Mouse (Mus musculus): Measurements from ENCODE around the gene Ghrh.

The Ghrh gene

DNA sequence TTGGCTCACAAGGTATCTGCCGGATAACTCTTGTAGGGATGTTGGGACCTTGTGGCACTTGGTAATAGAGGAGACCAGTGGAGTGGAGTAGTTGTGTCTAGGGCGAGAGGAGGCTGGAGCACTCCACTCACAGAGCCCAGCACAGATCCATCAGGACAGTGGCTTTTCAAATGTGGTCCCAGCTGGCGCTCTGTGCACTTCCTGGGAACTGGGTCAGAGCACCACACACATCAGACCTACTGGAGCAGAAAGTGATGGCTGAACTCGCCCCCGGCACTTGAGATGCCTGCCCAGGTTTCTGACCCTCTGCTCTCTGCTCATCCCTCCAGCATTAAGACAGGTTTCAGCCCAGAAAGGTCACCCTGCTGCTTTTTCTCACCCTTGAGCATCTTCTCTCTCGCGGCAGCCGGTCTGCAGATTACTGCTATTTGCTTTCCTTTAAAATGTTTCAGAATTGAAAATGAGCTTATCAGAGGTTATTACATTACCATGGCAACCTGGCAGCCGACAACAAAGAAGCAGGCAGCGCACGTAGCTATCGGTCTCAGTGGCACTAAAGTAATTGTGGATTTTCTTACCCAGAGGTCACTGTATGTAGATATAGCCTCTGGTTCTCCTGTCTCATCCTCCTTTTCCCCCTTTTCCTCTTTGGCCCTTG, 1.9 kb upstream of the Ghrh start:
- in situ Hi-C loops (cut with MboI, MseI): no loop called here

DNA sequence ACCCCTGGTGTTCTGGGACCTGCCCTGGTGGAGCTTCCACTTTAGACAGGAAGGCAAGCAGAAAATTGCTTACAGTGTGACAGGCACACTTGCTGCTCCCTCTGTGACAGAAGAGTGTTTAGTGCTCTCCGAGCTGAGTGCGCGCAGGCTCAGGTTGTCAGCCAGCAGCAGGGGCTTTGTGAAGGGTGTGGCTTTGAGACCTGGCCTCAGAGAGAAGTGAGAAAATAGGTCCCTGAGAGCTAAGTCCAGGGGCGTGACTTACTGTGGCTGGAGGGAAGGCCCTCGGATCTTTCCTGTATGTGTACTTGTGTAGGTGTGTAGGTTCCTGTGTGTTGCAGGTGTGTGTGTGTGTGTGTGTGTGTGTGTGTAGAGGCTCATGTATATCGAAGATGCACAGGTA, 4.0 kb downstream of the Ghrh start:
- in situ Hi-C loops (cut with MboI, MseI): loop anchor here (5.0 kb wide), 2 partner anchors 119 to 229 kb away; partner anchors contain the start of gene Blcap

DNA sequence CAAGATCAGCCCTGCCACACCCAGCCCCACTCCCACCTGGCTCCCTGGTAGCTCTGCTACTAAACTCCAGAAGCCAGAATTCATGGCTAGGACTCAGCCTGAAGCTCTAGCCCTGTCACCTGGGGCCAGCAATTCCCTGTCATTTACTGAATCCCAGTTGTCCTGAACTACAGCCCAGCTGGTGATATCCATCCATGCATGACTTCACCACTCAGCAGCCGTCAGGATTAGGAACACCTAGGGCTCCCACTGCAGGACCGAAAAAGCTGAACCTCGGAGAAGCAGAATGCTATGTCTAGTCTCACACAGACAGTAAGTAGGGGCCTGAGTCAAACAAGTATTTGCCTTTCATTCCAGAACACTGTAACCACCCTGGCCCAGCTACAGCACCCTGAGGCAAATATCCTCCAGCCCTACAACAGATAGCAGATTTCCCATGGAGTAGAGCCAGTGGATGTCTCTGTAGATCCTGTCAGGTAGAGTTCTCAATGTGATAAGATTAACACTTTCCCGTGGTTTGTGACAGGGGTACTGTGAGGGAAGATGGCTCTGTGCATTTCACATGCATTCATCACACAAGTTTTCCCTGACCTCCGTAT, 4.9 kb downstream of the Ghrh start:
- in situ Hi-C loops (cut with MboI, MseI): loop anchor here (5.0 kb wide), 2 partner anchors 120 to 230 kb away; partner anchors contain the start of gene Blcap

DNA sequence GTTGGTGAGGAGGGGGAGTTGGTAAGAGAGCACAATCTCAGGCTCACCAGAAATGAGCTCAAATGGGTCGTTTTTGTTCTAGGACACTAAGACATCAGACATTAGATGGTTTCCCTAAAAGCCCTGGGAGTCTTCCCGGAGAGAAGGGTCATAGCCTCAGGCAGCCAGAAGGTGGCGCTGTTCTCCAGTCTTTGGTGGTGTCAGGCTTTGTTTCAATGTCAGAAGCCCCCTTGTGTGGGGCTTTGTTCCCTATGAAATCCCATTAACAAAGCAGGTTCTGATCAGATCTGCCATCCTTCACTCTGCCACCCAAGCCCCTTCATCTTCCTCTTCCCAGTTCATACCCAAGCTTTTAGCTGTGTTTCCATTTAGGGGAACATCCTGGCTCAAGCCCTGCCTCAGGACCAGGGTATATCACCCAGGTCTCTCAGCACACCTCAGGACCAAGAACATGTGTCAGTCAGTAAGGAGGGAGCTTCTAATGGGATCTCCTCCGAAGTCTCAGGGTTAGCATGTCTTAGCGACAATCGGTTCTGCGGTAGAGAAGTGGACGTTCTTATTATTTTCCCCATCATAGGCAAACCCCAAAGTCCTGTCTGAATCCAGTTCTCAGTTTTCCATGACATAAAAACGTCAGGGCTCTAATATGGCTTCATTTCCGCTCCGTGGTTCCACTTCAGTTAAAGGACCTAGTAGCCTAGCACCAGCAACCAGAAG, 5.6 kb downstream of the Ghrh start:
- in situ Hi-C loops (cut with MboI, MseI): loop anchor here (5.0 kb wide), 2 partner anchors 121 to 231 kb away; partner anchors contain the start of gene Blcap

DNA sequence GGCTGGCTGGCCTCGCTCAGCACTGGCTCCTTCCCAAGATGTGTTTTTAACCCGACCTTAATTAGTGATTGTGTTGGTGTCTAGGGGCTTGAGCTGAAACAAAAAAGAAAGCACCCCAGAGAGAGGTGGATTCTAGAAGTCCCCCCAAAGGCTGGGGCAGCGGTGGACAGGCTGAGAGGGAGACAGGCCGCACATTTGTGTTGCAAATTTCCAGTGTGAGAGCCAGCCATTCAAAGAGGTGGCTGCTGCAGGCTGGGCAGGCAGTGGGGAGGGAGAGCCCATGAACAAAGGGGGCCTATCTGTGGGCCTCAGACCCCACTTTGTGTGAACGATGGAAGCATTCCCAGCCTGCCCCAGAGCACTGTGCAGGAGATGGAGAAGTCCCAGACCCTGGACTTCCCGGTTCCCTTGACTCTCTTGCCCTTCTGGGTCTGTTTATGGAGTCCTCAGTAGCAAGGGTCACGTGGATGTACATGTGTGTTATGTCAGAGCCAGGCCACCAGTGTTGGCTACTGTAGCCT, 7.0 kb downstream of the Ghrh start:
- in situ Hi-C loops (cut with MboI, MseI): loop anchor here (5.0 kb wide), 2 partner anchors 122 to 232 kb away; partner anchors contain the start of gene Blcap

DNA sequence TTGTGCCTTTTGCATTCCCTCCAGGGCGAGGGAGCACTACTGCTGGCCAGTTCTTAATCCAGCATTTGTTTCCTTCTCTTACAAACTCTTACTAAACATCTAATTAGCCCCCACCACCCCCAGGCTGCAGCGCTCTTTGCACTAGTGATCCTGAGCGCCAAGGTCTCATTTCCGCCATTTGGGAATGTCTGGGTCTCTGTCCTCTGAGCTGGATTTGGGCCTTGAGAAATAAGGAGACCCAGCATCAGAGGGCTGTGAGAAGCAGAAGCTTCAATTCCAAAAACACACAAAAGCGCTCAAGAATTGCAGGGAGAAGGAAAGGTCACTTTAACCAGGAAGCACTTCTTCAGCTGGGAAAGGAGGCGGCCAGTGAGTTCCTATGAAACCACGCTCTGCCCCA, 7.8 kb downstream of the Ghrh start:
- in situ Hi-C loops (cut with MboI, MseI): no loop called here

DNA sequence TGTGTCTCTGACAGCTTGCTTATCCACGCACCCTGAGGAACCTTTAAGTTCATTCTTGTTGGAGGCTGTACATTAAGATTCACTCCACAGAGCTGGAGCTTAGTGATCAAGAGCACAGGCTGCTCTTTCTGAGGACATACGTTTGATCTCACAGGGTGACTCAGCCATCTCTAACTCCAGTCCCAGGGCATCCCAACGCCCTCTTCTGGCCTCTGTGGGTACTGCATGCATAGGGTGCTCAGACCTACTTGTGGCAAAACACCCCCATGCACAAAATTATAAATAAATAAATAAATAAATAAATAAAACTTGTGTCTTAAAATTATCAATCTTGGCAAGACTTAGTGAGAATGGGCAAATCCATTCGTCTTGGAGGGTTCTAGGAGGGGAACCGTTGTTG, 8.6 kb downstream of the Ghrh start:
- in situ Hi-C loops (cut with MboI, MseI): no loop called here

DNA sequence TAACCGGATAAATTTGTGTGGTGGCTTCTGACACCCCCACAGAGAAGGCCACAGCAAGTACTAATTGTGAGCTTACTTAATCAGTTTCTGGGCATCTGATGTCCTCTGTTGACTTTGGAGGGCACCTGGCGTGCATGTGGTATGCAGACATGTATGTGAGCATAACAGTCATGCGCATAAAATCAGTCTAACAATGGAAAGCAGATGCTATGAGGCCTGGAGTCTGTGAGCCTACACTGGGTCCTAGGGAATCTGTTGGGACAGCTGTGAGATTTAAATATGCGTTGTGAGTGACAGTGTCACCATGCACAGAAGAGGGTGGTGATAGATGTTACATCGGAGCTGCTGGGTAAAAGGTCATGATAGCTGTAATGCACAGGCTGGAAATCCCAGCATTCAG, 15.2 kb downstream of the Ghrh start:
- in situ Hi-C loops (cut with MboI, MseI): no loop called here

DNA sequence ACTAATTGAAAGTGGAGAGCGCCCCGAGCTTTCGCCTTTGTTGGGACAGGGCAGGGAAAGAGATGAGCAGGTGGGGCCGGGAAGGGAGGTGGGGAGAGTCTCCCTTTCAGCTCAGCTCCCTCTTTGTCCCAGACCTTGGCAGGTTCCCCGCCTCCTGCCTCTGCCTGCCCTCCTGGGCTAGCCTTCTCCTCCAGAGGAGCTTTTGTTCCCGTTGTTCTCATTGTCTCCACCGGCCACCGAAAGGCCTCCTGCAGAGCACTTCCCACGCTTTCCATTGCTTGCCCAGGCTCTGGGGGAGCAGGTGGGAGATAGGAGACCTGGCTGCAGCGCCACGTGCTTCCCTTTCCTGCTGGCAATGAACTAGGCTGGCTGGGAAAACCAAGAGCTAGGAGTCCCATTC, 18.7 kb downstream of the Ghrh start:
- in situ Hi-C loops (cut with MboI, MseI): no loop called here

DNA sequence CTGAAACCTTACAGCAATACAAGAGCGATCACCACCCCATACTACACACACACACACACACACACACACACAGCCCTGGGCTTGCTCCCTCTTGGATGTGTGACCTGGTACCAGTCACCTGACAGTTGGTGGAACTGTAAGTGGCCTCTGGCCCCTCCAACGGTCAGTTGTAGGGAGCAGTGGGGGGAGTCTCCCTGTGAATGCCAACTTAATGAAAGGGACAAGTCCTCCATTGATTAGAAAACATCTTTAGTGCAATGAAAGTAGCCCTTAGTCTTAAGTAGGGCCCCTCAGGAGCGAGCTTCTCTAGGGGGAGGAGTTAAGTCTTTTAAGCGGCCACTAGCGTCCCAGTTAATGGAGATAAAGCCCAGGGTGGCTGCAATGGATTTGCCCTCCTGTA, 19.2 kb downstream of the Ghrh start:
- in situ Hi-C loops (cut with MboI, MseI): no loop called here

DNA sequence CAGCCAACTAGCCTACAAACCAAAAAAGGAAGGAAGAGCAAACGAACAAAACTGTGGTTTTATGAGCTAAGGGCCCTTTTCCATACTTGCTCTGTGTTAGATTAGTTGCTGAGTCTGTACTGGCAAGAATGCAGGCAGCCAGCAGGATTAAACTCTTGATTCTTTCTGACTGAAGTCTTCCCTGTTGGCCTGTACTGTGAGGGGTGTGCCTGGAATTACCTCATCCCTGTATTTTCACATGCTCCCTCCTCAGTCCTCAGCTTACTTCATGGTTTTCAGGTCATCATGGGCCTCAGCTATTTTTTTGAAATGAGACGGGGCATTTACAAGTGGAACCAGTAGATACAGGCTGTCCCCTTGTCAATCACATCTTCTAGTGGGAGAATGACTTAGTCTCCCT, 22.1 kb downstream of the Ghrh start:
- in situ Hi-C loops (cut with MboI, MseI): no loop called here

DNA sequence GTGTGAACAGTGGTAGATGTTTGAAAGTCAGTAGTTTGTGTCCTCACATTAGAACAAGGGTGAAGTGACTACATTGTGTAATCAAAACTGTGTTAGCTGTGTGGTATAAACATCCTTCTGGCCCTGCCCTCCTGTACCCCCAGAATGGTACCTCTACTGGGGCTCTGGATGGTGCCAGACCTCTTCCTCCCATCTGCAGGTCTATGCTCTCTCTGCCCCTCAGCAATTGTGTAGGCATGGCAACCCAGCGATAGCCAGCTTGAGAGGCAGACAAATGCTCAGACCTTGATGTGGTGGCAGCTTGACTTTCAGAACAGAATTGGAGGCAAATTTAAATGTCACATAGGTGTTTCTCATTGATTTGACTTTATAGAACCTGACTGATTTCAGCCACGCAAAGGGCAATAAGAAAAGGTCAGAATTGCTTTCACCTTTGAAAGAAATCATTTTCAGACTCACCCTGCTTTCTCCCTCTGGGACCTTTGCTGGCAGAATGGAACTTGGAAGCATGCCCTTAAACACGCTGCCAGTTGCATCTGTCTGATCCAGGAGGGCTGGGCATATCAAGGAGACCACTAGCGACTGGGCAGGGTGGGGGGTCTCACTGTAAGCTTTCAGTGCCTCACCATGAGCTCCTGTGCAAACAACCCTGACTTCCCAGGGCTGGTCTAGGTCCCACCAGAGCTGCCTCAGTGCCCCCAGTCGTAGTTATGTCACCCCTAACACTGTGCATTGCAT, 25.1 kb downstream of the Ghrh start:
- in situ Hi-C loops (cut with MboI, MseI): no loop called here

DNA sequence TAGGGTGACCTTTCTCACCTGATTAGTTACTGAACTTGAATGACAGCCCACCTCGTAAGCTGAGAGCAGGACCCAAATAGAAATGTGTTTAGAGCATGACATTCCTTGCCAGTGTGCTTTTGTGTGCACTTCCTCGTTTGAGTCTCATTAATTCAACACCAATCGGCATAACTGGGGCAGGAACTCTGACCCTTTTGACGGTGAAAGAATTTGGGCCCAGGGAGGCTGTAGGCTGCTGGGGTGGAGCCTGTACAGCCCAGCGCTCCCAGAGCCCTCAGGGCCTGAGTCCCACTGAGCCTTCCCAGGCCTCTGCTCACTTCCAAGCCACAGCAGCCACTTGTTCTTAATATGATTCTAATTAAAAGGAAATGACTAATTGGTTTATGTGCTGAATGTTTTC, 26.4 kb downstream of the Ghrh start:
- in situ Hi-C loops (cut with MboI, MseI): no loop called here

DNA sequence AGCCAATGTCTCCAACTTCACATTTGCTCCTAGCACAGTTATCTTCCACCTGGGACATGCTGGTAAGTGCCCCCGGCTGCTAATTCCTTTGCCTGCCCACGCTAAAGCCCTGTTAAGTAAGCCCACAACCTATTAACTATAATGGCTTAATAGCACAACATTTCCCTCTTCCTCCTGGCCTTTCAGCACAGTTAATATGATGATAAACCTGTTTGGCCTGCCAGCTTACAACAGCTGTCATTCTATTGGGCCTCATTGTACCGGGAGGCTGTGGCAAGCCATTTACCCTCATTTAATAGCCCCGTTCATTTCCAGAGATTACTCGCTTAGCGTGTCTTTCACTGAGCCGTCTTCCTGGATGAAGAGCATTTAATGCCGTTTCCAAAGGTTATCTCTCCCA, 27.2 kb downstream of the Ghrh start:
- in situ Hi-C loops (cut with MboI, MseI): no loop called here

DNA sequence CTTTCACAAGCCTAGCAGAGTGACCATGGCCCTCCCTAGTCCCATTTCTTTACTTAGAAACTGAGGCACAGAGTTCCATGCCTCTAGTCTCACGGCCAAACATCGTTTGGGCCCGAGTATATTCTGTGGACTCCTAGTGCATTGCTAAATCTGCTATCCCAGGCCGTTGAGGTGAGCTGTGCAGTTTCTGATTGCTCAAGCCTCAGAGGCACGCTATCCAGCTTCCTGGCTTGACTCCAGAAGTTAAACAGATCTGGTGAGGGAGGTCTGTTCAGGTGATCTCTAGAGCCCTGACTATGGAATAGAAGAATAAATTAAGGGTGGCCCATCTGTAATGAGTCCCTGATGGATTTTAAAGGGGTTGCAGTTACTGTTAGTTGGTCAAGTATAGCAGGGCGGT, 30.1 kb downstream of the Ghrh start:
- in situ Hi-C loops (cut with MboI, MseI): no loop called here

DNA sequence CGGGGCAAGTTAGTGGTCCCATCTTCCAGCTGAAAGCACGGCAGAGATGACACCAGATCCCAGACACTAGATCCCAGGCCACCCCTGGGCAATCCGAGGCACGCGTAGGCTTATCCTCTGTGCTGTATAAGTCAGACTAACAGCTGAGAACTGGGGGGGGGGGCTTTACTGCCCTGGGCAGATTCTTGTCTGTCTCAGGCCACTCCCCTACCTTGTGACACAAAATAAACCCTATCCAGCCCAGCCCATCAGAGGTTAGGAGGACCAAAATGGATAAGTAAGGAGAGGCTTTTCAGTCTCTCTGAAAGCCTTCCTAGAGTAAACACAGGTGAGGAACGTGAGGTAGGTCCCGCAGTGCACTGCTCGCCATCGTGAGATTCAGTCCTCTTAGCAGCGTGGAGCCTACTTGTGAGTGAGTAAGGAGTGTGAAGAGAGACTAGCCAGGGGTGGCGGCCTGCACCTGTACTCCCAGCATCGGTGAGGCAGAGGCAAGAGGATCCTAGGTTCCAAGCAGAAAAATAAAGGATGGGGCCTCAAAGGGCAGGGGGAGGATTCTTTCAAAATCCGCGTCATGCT, 30.9 kb downstream of the Ghrh start:
- in situ Hi-C loops (cut with MboI, MseI): no loop called here

DNA sequence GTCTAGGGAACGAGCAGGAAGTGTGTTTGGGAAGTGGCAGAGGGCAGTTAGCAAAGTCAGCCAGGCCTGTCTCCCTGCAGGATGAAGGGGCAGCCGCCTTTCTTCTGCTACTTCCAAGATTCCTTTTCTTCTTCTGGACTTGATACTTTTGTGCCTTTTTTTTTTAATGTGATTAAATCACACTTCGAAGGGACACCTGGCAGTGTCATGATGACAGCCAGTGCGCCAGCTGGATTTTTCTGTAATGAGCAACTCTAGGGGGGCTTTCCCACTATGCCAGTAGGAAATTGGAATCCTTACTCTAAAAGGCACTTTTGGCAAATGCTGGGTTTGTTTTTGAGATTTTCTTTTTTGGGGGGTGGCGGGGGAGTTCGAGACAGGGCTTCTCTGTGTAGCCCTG, 31.8 kb downstream of the Ghrh start:
- in situ Hi-C loops (cut with MboI, MseI): no loop called here

DNA sequence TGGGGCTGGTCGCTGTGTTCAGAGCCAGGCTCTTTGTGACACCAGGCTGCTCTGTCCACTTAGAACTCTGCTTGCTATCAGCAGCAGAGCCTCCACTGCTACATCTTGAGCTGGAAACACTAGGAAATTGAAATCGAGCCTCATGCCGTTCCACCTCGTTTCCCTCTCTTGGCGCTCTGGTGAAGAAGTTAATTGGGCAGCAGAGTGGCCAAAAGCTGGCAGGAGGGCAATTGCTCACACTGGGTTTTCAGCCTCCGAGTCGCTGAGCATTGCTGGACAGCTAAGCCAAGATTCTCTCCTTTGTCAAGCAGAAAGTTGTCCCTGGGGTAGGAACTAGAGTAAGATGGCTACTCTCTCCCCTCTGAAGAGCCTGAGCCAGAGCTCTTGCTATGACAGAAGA, 33.0 kb downstream of the Ghrh start:
- in situ Hi-C loops (cut with MboI, MseI): no loop called here

DNA sequence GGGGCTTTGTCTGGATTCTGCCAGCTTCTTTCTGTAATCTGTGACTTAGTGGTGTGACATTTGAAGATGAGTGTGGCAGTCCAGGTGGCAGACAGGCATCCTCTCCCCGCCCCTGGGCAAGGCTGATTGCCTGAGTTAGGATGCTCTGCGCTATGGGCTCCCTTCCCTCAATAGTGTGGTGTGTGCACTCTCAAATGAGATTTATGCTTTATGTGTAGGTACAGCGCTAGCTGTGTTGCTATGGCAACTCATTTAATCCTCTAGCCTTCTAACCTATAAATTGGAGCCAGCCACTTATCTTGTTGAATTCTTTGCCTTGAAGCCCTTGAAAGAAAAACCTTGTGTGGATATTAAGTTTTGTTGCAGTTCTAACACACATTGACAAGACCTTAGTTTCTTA, 33.6 kb downstream of the Ghrh start:
- in situ Hi-C loops (cut with MboI, MseI): no loop called here

DNA sequence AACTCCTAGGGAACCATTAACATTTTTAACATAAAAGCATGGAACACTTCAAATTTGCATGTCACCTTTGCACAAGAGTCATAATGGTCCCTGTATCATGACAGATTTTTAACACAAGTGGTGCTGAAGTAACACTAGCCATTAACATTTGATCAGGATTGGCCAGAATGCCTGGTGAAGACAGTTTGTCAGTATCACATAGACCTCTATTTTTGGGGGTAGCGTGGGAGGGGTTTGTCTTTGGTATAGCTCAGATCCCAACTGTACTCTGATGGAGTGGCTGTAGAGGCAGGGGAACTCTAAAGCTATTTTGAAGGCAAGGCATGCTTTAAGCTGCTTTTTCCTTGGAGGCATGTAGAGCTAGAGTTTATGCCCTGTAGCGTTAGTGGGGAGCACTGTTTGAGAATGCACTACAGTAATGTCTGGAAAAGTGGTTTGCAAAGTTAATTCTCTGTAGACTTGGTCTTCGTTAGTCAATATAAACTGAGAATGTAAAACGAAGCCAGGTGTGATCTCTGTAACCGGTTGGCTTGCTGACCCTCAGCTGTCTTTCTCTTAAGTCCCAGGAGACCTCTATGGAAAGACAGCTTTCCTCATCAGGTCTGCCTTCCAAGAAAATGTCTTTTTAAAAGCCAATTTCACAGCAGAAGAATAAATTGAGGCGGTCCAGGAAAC, 36.2 kb downstream of the Ghrh start:
- in situ Hi-C loops (cut with MboI, MseI): no loop called here

DNA sequence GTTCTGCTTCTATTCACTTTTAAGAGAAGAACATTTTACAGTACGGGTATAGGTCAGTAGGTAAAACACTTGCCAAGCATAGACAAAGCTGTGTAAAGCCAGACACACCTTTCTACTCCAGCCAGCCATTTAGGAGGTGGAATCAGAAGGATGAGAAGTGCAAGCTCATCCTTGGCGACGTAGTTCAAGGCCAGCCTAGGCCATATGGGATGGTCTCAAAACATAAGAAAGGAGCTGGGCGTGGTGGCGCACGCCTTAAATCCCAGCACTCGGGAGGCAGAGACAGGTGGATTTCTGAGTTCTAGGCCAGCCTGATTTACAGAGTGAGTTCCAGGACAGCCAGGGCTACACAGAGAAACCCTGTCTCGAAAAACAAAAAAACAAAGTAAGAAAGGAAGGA, 37.7 kb downstream of the Ghrh start:
- in situ Hi-C loops (cut with MboI, MseI): no loop called here

All from regulatory T cell (primary cell).